Mouse (Mus musculus) midbrain, embryonic 13.5 days (tissue): ENCODE measurements around the gene Tstd3. TPM values are rescaled to one million over a fixed set of nuclear protein-coding genes. Genes with fewer than 3 reads are reported as not detected.
A peak's percentile ranks its signal among the peaks of the same experiment; 100 is the strongest.
"Not testable (repeated sequence)": the region's sequence is repeated elsewhere in the genome, so short reads cannot be mapped to it uniquely, and the experiment has no call there.

Experiments
- ATAC-seq: fragments of 200-750 bp; cut with Nextera tagmentation; 2 replicates; pipeline ENCODE4 v1.8.0; 2017; ENCODE audit warnings: mild to moderate bottlenecking, moderate TSS enrichment, moderate library complexity
- H3K27ac ChIP-seq: fragments of 300-500 bp; sonication (generic); 2 replicates; pipeline ENCODE4 v1.5.1; 2015; ENCODE audit warnings: inconsistent platforms, mild to moderate bottlenecking, moderate library complexity
- H3K27me3 ChIP-seq: fragments of 300-500 bp; sonication (generic); 2 replicates; pipeline ENCODE4 v1.6.1; 2015; ENCODE audit warnings: mild to moderate bottlenecking, inconsistent platforms
- H3K36me3 ChIP-seq: fragments of 300-500 bp; sonication (generic); 2 replicates; pipeline ENCODE4 v1.6.1; 2015; ENCODE audit warnings: mild to moderate bottlenecking, inconsistent platforms
- H3K4me1 ChIP-seq: fragments of 300-500 bp; sonication (generic); replicated peaks from 2 replicates; pipeline ENCODE4 v1.6.1; 2015; ENCODE audit warnings: inconsistent platforms
- H3K4me2 ChIP-seq: fragments of 300-500 bp; sonication (generic); replicated peaks from 2 replicates; pipeline ENCODE4 v1.6.1; 2015; ENCODE audit warnings: moderate library complexity, mild to moderate bottlenecking, inconsistent platforms
- H3K4me3 ChIP-seq: fragments of 300-500 bp; sonication (generic); replicated peaks from 2 replicates; pipeline ENCODE4 v1.5.1; 2015; ENCODE audit warnings: mild to moderate bottlenecking, inconsistent platforms
- H3K9ac ChIP-seq: fragments of 300-500 bp; sonication (generic); replicated peaks from 2 replicates; pipeline ENCODE4 v1.6.1; 2015; ENCODE audit warnings: mild to moderate bottlenecking, inconsistent platforms
- H3K9me3 ChIP-seq: fragments of 300-500 bp; sonication (generic); 2 replicates; pipeline ENCODE4 v1.6.1; 2016; ENCODE audit warnings: mild to moderate bottlenecking, inconsistent platforms
- WGBS: fragments of 180-500 bp; shearing (Covaris S2); methylation state at CpG from one replicate; pipeline ENCODE4 v1.1.7; 2015; 5-methylcytosine and 5-hydroxymethylcytosine counted together
- polyA plus RNA-seq: library from polyadenylated mRNA; unstranded; fragments of >200 nt; fragmentation: Nextera tagmentation; extraction: Ambion mirVana; gene quantifications from 2 replicates; pipeline ENCODE4 v1.2.1, GENCODE M21; 2015

The Tstd3 gene
- polyA plus RNA-seq, 1 experiment from 2014 or later = 28.5 TPM

GRCm38 (mm10) chr4:21776946-21777265 lies 9.9 kb upstream of the Tstd3 start:
- ATAC-seq = no peak
- Histone ChIP-seq H3K4me1 (peaks cover 12% of the 10 kb centered on the region; the same call in 1 of the 2 replicates), H3K27ac (no peak overlapping the region), H3K4me2 (peak overlapping the region; percentile 68), H3K27me3 (no peaks in the 10 kb centered on the region), H3K9ac (peak overlapping the region; percentile 82), H3K9me3 (no peaks in the 10 kb centered on the region), H3K36me3 (peaks cover 14% of the 10 kb centered on the region), H3K4me3 (peak overlapping the region; percentile 65)
- WGBS = 7% methylated on average over 9 of the region's 9 CpGs

- peak; percentile 98 for ATAC-seq
- Histone ChIP-seq H3K9me3 (no peaks in the 10 kb centered on the region), H3K36me3 (peaks cover 8% of the 10 kb centered on the region), H3K4me3 (peak overlapping the region; percentile 65), H3K4me2 (peak overlapping the region; percentile 68), H3K27ac (no peak overlapping the region; the same call in 1 of the 2 replicates), H3K27me3 (no peaks in the 10 kb centered on the region), H3K9ac (peak overlapping the region; percentile 82), H3K4me1 (peaks cover 12% of the 10 kb centered on the region; the same call in 1 of the 2 replicates)
- under 1% methylated on average over 46 of the region's 46 CpGs for WGBS
These were observed 9.3 kb upstream of the Tstd3 start for GRCm38 (mm10) chr4:21776091-21776945.

GRCm38 (mm10) chr4:21772306-21772705 lies 5.3 kb upstream of the Tstd3 start:
- no peak for ATAC-seq
- 92% methylated on average over 1 of the region's 1 CpGs for WGBS

GRCm38 (mm10) chr4:21771064-21771463 lies 4.1 kb upstream of the Tstd3 start:
- Histone ChIP-seq H3K4me1 (peaks cover 5% of the 10 kb centered on the region; the same call in 1 of the 2 replicates), H3K4me3 (no peak overlapping the region), H3K4me2 (no peak overlapping the region), H3K27ac (no peak overlapping the region), H3K9me3 (no peaks in the 10 kb centered on the region), H3K27me3 (no peaks in the 10 kb centered on the region), H3K9ac (no peak overlapping the region), H3K36me3 (no peaks in the 10 kb centered on the region)
- 85% methylated on average over 1 of the region's 1 CpGs for WGBS
- no peak for ATAC-seq

More at GRCm38 (mm10) chr4:21772306-21772705, 5.3 kb upstream of the Tstd3 start:
- Histone ChIP-seq H3K9ac (no peak overlapping the region), H3K4me1 (peaks cover 5% of the 10 kb centered on the region; the same call in 1 of the 2 replicates), H3K36me3 (no peaks in the 10 kb centered on the region), H3K27ac (no peak overlapping the region), H3K4me2 (no peak overlapping the region), H3K9me3 (no peaks in the 10 kb centered on the region), H3K4me3 (no peak overlapping the region), H3K27me3 (no peaks in the 10 kb centered on the region)

GRCm38 (mm10) chr4:21766171-21766862 lies 695 bp downstream of the Tstd3 start:
- Histone ChIP-seq H3K36me3 (no peaks in the 10 kb centered on the region), H3K9me3 (no peaks in the 10 kb centered on the region), H3K27ac (peak overlapping the region; percentile 71), H3K9ac (peak overlapping the region; percentile 79), H3K4me1 (peaks cover 5% of the 10 kb centered on the region; the same call in 1 of the 2 replicates), H3K4me3 (peak overlapping the region; percentile 68), H3K27me3 (no peaks in the 10 kb centered on the region), H3K4me2 (peak overlapping the region; percentile 72)
- peak; percentile 57 for ATAC-seq
- 18% methylated on average over 14 of the region's 14 CpGs for WGBS

GRCm38 (mm10) chr4:21763827-21764226 lies 3.2 kb downstream of the Tstd3 start:
- H3K9me3 ChIP-seq = 0 out of 2 replicates have a peak, but pooled peaks cover 5% of the 10 kb centered on the region
- no peak overlapping the region for H3K9ac ChIP-seq
- 85% methylated on average over 4 of the region's 4 CpGs for WGBS
- no peak overlapping the region for H3K4me3 ChIP-seq
- no peak overlapping the region for H3K4me2 ChIP-seq
- no peak for ATAC-seq
- peaks cover 12% of the 10 kb centered on the region for H3K36me3 ChIP-seq
- H3K4me1 ChIP-seq = peaks cover 5% of the 10 kb centered on the region; the same call in 1 of the 2 replicates
- no peaks in the 10 kb centered on the region for H3K27me3 ChIP-seq
- no peak overlapping the region for H3K27ac ChIP-seq

GRCm38 (mm10) chr4:21761416-21762160 lies 5.4 kb downstream of the Tstd3 start:
- 90% methylated on average over 9 of the region's 9 CpGs for WGBS

GRCm38 (mm10) chr4:21758860-21759259 lies 8.2 kb downstream of the Tstd3 start:
- Histone ChIP-seq H3K4me2 (no peak overlapping the region), H3K4me1 (no peaks in the 10 kb centered on the region), H3K4me3 (no peak overlapping the region), H3K9ac (no peak overlapping the region), H3K27me3 (no peaks in the 10 kb centered on the region), H3K27ac (no peak overlapping the region), H3K9me3 (0 out of 2 replicates have a peak, but pooled peaks cover 5% of the 10 kb centered on the region), H3K36me3 (peaks cover 21% of the 10 kb centered on the region)
- WGBS = 52% methylated on average over 1 of the region's 1 CpGs
- no peak for ATAC-seq

More at GRCm38 (mm10) chr4:21761416-21762160, 5.4 kb downstream of the Tstd3 start:
- Histone ChIP-seq H3K9me3 (0 out of 2 replicates have a peak, but pooled peaks cover 5% of the 10 kb centered on the region), H3K9ac (no peak overlapping the region), H3K4me3 (no peak overlapping the region), H3K27me3 (no peaks in the 10 kb centered on the region), H3K27ac (no peak overlapping the region), H3K4me1 (peaks cover 5% of the 10 kb centered on the region; the same call in 1 of the 2 replicates), H3K36me3 (peaks cover 21% of the 10 kb centered on the region), H3K4me2 (no peak overlapping the region)
- no peak for ATAC-seq

- no peak overlapping the region for H3K9ac ChIP-seq
- 0 out of 2 replicates have a peak, but pooled peaks cover 5% of the 10 kb centered on the region for H3K9me3 ChIP-seq
- no peak overlapping the region for H3K4me3 ChIP-seq
- WGBS = 74% methylated on average over 4 of the region's 4 CpGs
- peaks cover 25% of the 10 kb centered on the region for H3K36me3 ChIP-seq
- H3K27me3 ChIP-seq = no peaks in the 10 kb centered on the region
- no peak overlapping the region for H3K27ac ChIP-seq
- ATAC-seq = no peak
- no peaks in the 10 kb centered on the region for H3K4me1 ChIP-seq
- no peak overlapping the region for H3K4me2 ChIP-seq
These were observed 11.8 kb downstream of the Tstd3 start for GRCm38 (mm10) chr4:21755123-21755789.

- Histone ChIP-seq H3K4me1 (no peaks in the 10 kb centered on the region), H3K36me3 (peaks cover 31% of the 10 kb centered on the region), H3K9ac (no peak overlapping the region), H3K27ac (no peak overlapping the region), H3K4me2 (no peak overlapping the region), H3K27me3 (no peaks in the 10 kb centered on the region), H3K4me3 (no peak overlapping the region), H3K9me3 (no peaks in the 10 kb centered on the region)
- WGBS = 85% methylated on average over 5 of the region's 5 CpGs
- ATAC-seq = no peak
These were observed 21.3 kb downstream of the Tstd3 start for GRCm38 (mm10) chr4:21745723-21746122.

GRCm38 (mm10) chr4:21744142-21744541 lies 22.9 kb downstream of the Tstd3 start:
- ATAC-seq, H3K4me2 ChIP-seq, H3K27ac ChIP-seq, H3K9me3 ChIP-seq, H3K9ac ChIP-seq, H3K27me3 ChIP-seq, H3K4me3 ChIP-seq, H3K4me1 ChIP-seq: not testable (repeated sequence)
- H3K36me3 ChIP-seq = peaks cover 33% of the 10 kb centered on the region
- WGBS = 97% methylated on average over 8 of the region's 8 CpGs
